Mouse (Mus musculus): Measurements from ENCODE around the gene Agap2.

The Agap2 gene

DNA sequence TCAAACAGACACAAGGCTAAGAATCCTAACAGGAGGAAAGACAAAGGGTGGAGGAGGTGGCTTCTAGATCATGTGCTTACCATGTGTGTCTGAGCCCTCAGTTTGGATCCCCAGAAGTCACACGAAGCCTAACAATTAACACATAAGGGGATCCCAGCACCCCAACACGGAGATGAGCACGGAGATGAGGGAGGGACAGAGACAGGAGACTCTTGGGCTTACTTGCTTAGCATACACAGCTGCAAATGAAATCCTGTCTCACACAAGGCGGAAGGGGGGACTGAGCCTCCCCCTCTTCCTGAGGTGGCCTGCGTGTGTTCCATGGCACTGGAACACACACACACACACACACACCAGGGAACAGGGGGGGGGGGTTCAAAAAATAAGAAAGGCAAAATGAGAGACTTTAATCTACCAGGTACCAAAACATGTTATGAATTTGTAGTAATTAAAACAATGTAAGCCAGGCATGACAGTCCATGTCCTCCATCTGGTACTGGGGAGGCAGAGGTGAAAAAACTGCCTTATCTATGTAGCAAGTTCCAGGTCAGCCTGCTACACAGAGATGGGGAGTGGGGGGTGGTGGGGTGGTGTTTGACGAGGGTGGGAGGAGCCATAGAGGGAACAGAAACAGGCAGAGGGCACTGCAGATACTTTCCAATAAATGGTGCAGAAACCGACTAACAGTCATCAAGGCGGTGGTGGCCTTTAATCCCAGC is 60.2 kb downstream of the Agap2 start:
- DNase-seq (ENCODE audit: extremely low spot score): no peak

DNA sequence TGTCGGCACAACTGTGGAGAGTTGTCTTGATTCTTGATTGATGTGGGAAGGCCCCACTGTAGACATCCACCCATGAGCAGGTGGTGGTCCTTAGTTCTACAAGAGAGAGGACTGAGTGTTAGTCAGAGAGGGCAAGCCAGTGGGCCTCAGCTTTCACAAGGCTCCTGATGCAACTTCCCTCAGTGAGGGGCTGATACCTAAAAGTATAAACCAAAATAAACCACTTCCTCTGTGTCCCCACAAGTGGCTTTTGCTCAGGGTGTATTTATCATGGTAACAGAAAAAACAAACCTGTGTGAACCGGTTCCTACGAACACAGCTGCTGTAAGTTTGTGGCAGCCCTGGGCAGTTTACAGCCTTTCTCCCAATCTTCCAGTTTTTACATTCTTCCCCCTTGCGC is 61.4 kb downstream of the Agap2 start:
- no peak for DNase-seq (ENCODE audit: extremely low spot score)

DNA sequence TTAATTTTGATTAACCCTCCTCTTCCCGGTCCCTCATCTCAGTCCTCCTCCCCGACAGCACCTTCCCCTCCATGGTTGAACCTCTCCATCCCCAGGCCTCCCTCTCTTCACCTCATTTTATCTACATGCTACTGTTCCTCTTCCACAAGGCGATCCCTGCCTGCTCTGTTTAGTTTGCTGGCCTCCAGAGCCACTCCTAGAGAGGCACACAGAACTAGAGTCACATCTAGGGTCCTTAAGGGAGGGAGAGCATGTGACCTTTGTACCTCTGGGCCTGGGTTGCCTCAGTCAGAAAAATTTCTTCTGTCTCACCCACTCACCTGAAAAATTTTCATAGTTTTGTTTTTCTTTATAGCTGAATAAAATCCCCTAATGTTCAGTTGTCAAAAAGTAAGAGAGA is 62.8 kb downstream of the Agap2 start:
- DNase-seq (ENCODE audit: extremely low spot score): no peak

DNA sequence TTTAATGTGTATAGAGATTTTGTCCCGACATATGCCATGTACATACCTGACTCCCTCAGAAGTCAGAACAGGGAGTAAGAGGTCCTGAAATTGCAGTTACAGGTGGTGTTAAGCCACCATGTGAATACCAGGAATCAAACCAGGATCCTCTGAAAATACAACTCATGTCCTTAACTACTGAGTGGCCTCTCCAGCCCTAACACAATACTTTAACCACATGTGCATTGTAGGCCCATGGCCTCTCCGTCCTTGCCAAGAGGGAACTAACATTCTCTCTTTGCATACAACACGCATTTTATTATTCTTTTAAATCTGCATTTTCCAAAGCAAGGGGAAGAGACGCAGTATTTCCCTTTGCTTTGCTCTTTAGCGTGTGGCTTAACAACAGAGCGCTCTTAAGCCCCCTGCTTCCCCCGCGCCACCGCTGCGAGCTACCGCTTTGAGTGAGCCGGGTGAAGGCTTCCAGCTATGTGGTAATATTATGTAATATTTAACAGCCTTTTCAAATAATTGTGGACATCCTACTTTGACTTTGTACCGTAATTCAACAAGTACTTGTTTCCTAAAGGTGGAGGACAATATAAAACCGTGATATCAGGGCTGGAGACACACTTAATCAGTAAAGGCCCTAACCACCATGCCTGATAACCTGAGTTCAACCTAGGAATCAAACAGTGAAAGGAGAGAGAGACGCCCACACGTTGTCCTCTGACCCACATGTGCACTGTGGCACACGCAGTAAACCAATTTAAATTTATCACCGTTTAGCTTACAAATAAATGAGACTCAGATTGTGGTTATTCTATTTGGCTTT is 63.5 kb downstream of the Agap2 start:
- DNase-seq (ENCODE audit: extremely low spot score): no peak

DNA sequence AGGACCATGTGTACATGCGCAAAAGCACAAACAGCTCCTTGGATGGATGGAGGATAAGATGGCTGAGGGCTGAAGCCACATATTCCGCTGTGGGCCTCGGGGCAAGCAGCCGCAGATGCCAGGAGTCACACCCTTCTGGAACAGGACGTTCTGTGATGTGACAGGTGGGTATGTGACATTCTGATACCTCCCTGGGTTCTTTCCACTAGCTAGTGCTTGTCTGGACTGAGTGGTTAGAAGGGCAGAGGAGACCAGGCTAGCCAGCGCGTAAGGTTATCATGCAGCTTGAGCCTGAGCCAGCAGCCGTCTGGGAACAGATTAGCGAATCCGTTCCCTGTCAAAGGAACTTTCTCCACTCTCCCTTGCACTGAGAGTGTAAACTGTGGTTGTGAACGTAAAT is 65.9 kb downstream of the Agap2 start:
- no peak for DNase-seq (ENCODE audit: extremely low spot score)

DNA sequence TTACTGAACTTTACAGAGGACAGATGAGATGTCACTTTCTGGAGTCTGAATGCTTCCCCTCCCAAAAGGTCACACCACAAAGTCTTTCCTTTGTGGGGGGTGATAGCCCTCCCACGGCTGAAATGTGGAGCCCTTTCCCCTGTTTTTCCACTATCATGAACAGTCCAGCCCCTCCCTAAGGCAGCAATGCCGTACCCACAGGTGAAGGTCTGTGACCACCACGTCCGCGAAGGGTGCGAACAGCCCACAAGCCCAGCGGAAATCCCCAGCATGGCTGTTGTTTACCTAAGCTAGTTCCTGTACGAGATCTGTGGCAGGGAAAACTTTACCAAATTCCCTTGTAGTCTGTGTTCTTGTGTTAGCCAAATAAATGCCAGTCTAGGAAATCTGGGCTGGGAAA is 66.4 kb downstream of the Agap2 start:
- DNase-seq (ENCODE audit: extremely low spot score): no peak

Data from embryo, embryonic 9.5 days (tissue).